Mouse (Mus musculus) spleen, adult 2 months (tissue): ENCODE measurements at regions not wholly inside any gene's neighbourhood (a gene's known extent, or its start where the extent isn't known, plus 50 kb on each side); places are given as distances from the start of the nearest gene placed in this dataset.

ENCODE experiments used
- DNase-seq, 2 experiments: peaks; one replicate each; pipeline versions ENCODE4 v3.0.0 to v3.0.0-alpha.2; 2012 to 2021; ENCODE audit warnings: low spot score in 2 of 2, low read depth in 1 of 2
- H3K27ac ChIP-seq: fragments of 200-500 bp; 2 replicates; pipeline ENCODE4 v1.5.1; 2012; ENCODE audit warnings: low read length, inconsistent platforms; ENCODE audit not compliant: insufficient read depth
- H3K27me3 ChIP-seq: fragments of 200-500 bp; 2 replicates; pipeline ENCODE4 v1.6.1; 2012; ENCODE audit warnings: mild to moderate bottlenecking, moderate library complexity, low read length, inconsistent platforms; ENCODE audit not compliant: control insufficient read depth, insufficient read depth
- H3K36me3 ChIP-seq: fragments of 200-500 bp; 2 replicates; pipeline ENCODE4 v1.6.1; 2012; ENCODE audit warnings: mild to moderate bottlenecking, low read length, inconsistent platforms; ENCODE audit not compliant: control insufficient read depth, insufficient read depth
- H3K4me1 ChIP-seq: fragments of 200-500 bp; 2 replicates; pipeline ENCODE4 v1.6.1; 2011; ENCODE audit warnings: inconsistent platforms; ENCODE audit not compliant: control insufficient read depth, insufficient read depth, insufficient read length
- H3K4me3 ChIP-seq: fragments of 200-500 bp; 2 replicates; pipeline ENCODE4 v1.5.1; 2011; ENCODE audit warnings: mild to moderate bottlenecking, inconsistent platforms; ENCODE audit not compliant: insufficient read depth, insufficient read length; ENCODE audit errors: extremely low read depth
- CTCF ChIP-seq: fragments of 200-500 bp; IDR thresholded peaks from 2 replicates; pipeline ENCODE4 v1.5.1; 2011; ENCODE audit warnings: mild to moderate bottlenecking, inconsistent platforms; ENCODE audit not compliant: insufficient read depth, insufficient read length, insufficient replicate concordance; ENCODE audit errors: extremely low read depth
- POLR2A ChIP-seq: fragments of 200-500 bp; IDR thresholded peaks from 2 replicates; pipeline ENCODE4 v1.6.1; 2011; ENCODE audit warnings: low read depth, low read length, inconsistent platforms
- WGBS: fragments of 180-500 bp; shearing (Covaris S2); methylation state at CpG from one replicate; pipeline ENCODE4 v1.1.7; 2018; 5-methylcytosine and 5-hydroxymethylcytosine counted together

- no peaks in the 10 kb centered on the region for H3K36me3 ChIP-seq
Observed at GRCm38 (mm10) chr5:16991518-16991917, 199.9 kb downstream of the Gm28710 start.

GRCm38 (mm10) chr5:16999183-16999582 lies 207.6 kb downstream of the Gm28710 start:
- no peak for DNase-seq
- Histone ChIP-seq H3K4me1 (no peaks in the 10 kb centered on the region), H3K4me3 (no peak overlapping the region), H3K36me3 (no peaks in the 10 kb centered on the region), H3K27me3 (no peaks in the 10 kb centered on the region), H3K27ac (no peak overlapping the region)
- TF ChIP-seq POLR2A = no peak
- WGBS = 42% methylated on average over 2 of the region's 2 CpGs

More at GRCm38 (mm10) chr5:16991518-16991917, 199.9 kb downstream of the Gm28710 start:
- 76% methylated on average over 1 of the region's 1 CpGs for whole genome bisulfite sequencing
- no peaks in the 10 kb centered on the region for H3K27me3 ChIP-seq
- H3K4me3 ChIP-seq = no peak overlapping the region
- TF ChIP-seq POLR2A (no peak), CTCF (no peak)
- no peaks in the 10 kb centered on the region for H3K4me1 ChIP-seq
- no peak for DNase-seq
- H3K27ac ChIP-seq = no peak overlapping the region

- Histone ChIP-seq H3K27me3 (no peaks in the 10 kb centered on the region), H3K36me3 (no peaks in the 10 kb centered on the region), H3K4me1 (no peaks in the 10 kb centered on the region), H3K27ac (no peak overlapping the region), H3K4me3 (no peak overlapping the region)
- no peak for DNase-seq
- WGBS = 20% methylated on average over 3 of the region's 3 CpGs
- TF ChIP-seq POLR2A (no peak), CTCF (no peak)
Observed at GRCm38 (mm10) chr5:17006807-17007522, 215.4 kb downstream of the Gm28710 start.

- TF ChIP-seq POLR2A = no peak
- TF ChIP-seq CTCF = no peak
- Histone ChIP-seq H3K27me3 (no peaks in the 10 kb centered on the region), H3K27ac (no peak overlapping the region), H3K4me1 (no peaks in the 10 kb centered on the region), H3K36me3 (no peaks in the 10 kb centered on the region), H3K4me3 (no peak overlapping the region)
- no peak for DNase-seq
Observed at GRCm38 (mm10) chr5:17021636-17022035, 230.0 kb downstream of the Gm28710 start.

GRCm38 (mm10) chr5:17053935-17054334 lies 262.3 kb downstream of the Gm28710 start:
- H3K36me3 ChIP-seq = no peaks in the 10 kb centered on the region
- WGBS = 77% methylated on average over 2 of the region's 2 CpGs
- H3K4me3 ChIP-seq = no peak overlapping the region
- TF ChIP-seq POLR2A (no peak), CTCF (no peak)
- H3K4me1 ChIP-seq = no peaks in the 10 kb centered on the region
- no peak for DNase-seq
- H3K27me3 ChIP-seq = no peaks in the 10 kb centered on the region
- no peak overlapping the region for H3K27ac ChIP-seq

GRCm38 (mm10) chr5:17064565-17064964 lies 273.0 kb downstream of the Gm28710 start:
- WGBS = 95% methylated on average over 8 of the region's 8 CpGs

GRCm38 (mm10) chr5:17080405-17080804 lies 288.8 kb downstream of the Gm28710 start:
- Histone ChIP-seq H3K4me3 (no peak overlapping the region), H3K27me3 (no peaks in the 10 kb centered on the region), H3K36me3 (no peaks in the 10 kb centered on the region), H3K27ac (no peak overlapping the region), H3K4me1 (no peaks in the 10 kb centered on the region)
- TF ChIP-seq POLR2A (no peak), CTCF (no peak)
- DNase-seq = no peak
- WGBS = 74% methylated on average over 1 of the region's 1 CpGs

More at GRCm38 (mm10) chr5:17064565-17064964, 273.0 kb downstream of the Gm28710 start:
- Histone ChIP-seq H3K27ac (no peak overlapping the region), H3K27me3 (no peaks in the 10 kb centered on the region), H3K4me3 (no peak overlapping the region), H3K4me1 (no peaks in the 10 kb centered on the region), H3K36me3 (no peaks in the 10 kb centered on the region)
- no peak for TF ChIP-seq POLR2A
- TF ChIP-seq CTCF = no peak
- DNase-seq = no peak
